Mouse (Mus musculus) 3T3-L1 (cell line): Measurements from ENCODE around the gene Cltb.

Experiments
- DNase-seq: peaks from one replicate; pipeline ENCODE4 v3.0.0-alpha.2; 2015; ENCODE audit warnings: low read depth, low spot score

Gene Cltb

DNA sequence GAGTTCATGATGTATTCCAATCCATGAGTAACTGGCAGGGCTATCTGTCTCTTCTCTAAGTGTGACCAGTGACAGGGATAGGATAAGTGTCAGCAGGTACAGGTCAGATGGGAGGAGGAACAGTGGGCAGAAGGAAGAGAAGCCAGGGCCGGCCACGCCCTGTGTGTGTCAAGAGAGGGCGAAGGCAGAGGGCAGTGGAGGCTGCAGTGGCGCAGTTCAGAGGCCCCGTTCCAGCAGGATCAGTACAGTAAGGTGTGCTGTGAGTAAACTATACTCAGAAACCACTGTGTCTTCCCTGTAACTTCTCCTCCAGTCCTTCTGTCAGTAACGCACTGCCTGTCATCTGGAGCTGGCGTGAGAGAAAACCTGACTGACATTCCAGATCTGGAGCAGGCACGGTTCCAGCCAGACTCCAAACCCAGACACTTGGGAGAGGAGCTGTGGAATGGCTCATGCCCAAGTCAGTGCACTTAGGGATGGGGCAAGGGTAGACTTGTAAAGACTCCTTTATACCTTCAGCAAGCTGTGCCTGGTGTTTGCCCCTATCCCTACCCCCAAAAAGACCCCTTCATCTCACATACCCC lies 14.9 kb downstream of the Cltb start:
- DNase-seq = peak; percentile 34

DNA sequence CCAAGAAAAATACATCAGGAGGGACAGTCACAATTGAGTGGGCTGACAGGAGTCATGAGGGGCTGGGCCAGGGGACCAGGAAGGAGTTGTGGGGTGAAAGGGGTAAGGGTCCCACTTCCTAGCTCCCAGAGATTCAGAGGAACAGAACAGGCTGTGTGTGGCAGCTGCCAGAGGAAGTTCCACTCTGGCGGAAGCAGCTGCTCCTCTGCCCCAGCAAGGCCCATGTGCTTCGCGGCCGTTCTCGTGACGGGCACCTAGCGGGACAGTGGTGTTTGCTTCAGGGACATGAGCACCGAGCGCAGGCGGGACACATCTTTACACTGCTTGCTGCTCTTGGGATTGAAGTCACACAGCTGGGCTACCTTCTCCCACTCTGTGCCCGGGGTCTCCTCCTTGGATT lies 17.5 kb downstream of the Cltb start:
- DNase-seq = no peak

DNA sequence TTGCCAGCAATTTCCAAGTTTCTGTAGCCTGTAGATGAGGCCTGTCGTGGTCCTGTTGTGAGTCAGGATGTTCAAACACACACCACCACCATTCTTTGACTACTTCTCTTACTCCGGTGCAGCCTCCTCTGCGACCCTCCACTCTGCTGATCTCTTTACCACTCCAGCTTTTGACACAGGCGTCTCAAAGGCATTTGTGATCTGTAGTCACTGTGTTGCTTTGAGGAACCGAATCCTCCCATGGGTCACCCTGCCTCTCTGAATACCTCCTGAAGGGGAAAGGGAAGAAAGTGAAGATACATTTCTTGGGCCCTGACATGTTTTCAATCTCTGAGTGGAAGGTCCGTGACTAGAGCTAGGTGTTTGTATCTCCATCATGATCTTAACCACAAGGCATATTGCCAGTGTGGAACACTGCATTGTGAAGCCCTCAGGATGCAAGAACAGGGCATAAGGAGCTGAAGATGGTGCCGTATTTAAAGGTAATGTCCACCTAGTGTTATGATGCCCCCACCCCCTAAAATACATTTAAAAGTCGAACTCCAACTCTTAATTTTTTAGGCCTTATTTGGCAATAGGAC lies 19.3 kb downstream of the Cltb start:
- DNase-seq = no peak

DNA sequence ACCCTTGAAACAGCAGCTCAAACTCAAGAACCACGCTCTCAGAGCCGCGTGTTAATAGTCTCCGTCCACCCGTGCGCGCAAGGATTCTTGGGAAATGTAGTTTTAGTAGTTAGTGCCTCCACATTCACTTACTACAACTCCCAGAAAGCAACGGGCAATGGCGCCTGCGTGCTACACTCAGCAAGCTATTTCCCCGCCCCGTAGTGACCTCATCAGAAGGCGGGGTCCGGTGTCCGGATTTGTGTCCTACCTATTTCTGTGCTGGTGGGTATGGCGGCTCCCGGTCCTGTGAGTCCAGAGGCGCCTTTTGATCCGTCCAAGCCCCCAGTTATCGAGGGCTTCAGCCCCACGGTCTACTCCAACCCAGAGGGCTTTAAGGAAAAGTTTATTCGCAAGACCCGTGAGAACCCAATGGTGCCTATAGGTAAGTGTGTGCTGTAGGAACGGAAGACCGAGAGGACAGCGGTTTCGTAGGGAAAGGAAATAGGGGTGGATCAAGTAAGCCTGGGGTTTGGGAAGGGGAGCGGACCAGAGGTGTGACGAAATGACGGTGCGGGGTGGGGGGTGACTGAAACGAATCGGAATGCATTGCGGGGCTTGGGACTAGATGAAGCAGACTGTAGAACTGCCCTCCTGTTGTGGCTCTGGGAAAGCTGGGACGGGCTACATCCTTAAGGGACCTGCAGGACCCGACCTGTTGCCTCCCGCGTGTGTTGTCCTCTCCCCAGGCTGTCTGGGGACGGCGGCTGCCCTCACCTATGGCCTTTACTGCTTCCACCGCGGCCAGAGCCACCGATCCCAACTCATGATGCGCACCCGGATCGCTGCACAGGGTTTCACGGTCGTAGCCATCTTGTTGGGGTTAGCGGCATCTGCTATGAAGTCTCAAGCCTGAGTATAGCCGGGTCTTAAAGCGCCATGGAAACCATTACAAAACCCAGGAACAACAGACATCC lies 20.9 kb downstream of the Cltb start, which contains the start of the genes Nop16 and Higd2a:
TSS of gene Nop16 (minus strand) at position 95 of the 956 bp plus-strand sequence.
TSS of gene Higd2a (plus strand) at position 212 of the 956 bp plus-strand sequence.
- DNase-seq = peak; percentile 99

DNA sequence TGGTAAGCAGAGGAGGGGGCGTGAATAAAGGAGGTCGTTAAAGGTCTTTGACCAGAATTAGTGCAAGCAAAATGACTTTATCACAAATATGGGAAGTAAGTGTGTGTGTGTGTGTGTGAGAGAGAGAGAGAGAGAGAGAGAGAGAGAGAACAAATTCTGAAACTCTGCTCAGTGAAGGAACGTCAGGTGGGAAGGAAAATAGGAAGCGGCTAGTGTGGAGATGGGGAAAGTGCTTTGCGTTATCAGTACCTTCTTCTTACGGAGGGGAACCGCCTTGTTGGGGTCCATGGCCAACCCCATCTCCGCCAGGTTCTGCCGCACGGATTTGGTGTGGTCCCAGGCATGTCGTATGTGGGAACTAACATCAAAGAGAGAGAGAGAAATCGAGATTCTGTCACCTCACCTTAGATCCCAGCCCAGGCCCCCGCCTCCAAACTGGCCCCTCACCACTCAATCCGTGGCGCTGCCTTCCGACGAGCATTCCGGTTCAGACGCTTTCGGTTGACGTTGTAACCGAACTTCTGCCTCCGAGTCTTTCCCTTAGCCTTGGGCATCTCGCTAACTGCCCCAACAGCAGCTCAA lies 21.6 kb downstream of the Cltb start:
- no peak for DNase-seq

DNA sequence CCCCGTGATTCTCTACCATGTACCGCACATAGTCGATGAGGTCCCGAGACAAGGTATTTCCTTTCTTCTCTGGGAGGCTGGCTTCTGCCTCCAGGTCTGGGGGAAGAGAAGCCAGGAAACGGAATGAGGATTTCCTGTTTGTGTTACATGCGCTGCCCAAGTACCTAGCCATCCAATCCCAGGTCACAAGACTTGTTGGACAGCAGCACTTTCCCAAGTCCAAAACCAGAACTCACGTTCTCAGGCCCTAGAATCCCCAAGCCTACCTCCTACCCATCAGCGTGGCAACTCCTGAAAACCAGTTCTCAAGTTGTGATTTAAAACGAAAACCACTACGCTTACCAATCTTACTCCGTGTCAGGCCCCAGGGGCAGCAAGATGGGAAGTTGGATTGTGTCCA lies 25.3 kb downstream of the Cltb start:
- DNase-seq = no peak

DNA sequence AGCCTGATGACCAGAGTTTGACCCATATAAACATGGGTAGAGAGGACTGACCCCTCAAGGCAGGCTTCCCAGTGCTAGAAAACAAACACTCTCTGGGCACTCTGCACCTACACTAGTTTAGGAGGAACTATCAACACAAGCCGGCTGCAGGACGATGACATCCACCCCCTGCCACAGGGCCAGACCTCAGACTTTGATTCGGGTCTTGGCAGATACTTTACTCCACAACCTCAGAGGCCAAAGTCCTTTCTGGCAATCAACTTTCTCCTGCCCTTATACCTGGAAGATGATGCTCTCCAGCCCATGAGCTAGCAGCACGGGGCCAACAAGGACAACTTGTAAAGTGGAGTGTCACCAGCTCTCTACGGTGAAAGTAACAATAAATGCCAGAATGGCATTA lies 28.3 kb downstream of the Cltb start:
- no peak for DNase-seq

DNA sequence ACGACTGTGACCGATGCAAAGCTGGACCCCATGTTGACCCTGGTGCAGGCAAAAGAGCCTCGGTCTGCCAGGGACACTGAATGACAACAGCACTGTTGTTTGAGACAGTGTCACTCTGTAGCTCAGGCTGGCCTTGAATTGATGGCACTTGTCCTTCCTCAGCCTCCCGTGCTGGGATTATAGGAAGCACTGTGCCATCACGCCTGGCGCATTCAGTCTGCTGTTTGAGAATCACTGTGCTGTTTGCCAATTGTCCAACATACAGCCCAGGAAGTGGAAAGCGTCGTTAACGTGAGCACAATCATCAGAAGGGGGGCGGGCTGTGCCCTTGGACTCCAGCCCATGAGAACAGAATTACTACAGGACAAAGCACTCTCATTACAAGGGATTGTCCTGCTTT lies 29.0 kb downstream of the Cltb start:
- DNase-seq = no peak

DNA sequence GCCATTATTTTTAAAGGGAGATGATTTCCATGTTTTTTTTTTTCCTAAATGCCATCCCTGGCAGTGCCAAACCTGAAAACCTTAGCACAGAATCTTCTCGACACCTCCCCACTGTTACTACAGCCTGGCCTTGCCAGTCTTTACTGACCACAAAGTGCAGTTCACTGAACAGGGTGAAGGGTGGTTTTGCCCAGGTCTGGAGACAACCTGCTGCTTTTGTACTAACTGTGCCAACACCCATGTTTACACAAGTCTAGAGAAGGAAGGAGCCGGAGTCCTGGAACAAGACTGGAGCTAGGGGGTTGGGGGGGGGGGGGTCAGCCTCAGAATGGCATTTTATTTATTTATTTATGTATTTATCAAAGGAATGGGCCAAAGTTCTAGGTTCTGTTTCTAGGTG lies 29.8 kb downstream of the Cltb start:
- no peak for DNase-seq

DNA sequence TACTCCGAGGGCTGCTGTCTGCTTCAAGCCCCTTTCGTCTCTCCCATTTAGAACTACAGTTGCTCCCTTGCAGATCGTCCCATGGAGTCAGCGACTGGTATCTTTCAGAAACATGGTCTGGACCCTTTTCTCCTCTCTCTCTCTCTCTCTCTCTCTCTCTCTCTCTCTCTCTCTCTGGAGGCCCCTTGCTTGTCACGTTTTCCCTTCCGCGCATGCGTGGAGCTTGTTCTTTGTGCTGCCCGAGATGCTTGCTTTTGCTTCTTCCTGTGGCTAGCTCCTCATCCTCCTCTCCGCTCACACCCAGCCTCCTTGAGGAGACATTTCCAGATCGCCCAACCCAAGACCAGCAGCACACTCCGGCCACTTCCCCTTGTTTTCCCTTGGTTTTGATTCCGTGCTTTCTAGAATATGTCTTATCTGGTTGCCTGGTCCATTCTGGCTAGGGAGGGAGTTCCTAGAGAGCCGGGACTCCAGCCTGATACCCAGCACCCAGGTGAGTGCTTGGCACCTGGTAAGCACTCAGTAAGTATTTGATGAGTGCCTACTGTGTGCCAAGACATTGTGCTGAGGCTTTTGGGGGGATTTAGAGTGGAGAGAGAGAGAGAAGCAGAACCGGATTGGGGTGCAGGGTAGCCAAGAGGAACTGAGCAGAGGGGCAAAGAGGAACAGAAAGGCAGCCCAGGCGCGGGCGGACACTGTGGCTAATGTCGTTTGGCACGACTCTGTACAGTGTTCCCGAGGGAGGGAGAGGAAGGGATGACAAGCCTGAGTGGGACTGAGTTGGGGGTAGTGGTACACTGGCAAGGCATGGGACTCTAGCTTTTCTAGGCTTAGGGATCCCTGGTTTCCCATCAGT lies 33.3 kb downstream of the Cltb start:
- no peak for DNase-seq

DNA sequence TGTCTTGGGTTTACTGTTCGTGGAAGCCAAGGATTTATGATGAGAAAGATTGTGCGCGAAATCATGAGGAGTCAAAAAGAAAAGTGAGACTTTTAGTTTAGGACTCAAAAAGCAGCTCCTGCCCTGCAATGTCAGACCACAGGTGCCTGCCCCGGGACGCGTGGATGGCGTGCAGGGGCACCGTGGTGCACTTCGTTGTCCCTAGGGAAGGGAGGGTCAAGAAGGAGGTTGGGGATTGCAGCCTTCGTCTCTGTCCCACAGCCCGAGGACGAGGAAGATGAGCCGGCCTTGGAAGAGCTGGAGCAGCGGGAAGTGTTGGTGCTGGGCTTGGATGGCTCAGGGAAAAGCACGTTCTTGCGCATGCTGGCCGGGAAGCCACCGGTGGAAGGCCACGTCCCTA lies 35.7 kb downstream of the Cltb start:
- DNase-seq = no peak

DNA sequence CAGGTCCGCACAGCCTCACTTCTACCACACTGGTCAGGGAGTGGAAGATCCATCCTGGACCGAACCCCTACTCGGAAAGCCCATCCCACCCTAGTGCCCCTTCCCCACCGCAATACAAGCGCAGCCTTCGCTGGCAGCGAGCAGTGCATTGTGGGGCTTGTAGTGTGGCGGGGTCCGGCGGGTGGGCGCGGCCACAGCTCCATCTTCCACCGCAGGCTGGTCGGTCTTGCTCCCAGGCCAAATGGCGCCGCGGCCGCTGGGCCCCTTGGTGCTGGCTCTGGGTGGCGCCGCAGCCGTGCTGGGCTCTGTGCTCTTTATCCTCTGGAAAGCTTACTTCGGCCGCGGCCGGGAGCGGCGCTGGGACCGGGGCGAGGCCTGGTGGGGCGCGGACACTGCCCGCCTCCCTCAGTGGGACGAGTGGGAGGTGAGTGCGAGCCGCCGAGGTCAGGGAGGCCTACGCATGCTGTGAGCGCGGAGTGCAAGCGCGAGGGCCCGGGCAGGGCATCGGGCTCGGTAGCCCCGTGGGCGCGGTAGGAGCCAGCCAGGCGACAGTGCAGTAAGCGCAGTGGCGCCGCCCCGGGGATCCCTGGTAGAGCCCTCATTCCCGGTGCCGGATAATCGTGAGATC lies 36.2 kb downstream of the Cltb start, which contains the start of gene Arl10:
TSS of gene Arl10 (plus strand) at position 162 of the 628 bp plus-strand sequence.
- DNase-seq = peak; percentile 59

DNA sequence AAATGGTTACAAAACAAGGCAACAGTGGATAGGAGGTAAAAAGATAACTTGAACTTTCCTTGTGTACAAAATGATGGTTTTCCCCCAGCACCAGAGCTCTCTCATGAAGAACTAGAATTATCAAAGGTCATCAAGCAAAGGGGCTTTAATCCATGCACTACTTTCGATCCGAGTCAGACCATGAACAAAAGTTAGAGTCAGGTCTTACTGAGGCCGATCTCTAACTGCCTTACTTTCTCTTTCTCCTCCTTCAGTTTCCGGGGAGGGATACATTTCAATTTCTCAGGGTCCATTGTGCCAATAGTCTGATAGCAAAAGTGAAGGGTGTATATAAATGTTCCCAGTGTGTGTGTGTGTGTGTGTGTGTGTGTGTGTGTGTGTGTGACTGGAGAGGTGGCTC lies 38.5 kb downstream of the Cltb start:
- DNase-seq = no peak

DNA sequence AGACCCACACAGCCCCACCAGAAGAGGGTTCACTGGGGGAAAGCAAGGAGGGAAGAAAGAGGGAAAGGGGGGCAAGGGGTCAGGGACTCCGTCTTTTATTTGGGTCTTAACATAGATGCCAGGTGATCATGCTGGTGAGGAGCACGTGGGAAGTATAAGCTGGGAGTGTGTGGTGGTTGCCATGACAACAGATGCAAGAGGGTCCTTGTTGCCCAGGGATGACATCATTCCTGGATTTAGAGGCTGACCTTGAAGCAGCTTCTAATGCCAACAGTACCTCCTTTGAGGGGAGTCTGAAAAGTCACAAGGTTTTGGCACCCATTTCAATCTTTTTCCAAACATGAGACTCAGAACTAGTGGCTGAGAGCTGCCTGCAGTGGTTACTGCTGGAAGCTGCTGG lies 39.5 kb downstream of the Cltb start:
- DNase-seq = no peak

DNA sequence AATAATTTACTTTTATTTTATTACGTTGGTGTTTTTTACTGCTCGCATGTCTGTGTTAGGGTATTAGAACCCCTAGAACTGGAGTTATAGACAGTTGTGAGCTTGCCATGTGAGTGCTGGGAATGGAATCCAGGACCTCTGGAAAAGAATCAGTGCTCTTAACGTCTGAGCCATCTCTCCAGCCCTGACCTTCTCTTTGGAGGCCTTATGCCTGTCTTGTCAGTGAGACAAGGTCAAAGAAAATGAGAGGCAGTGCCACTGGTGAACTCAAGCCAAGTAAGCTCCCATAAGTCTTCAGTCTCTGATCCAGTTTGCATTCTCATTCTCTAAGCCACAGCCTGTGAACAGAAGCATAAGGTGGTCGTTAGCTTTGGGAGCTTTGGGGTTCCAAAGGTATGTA lies 40.4 kb downstream of the Cltb start:
- no peak for DNase-seq

DNA sequence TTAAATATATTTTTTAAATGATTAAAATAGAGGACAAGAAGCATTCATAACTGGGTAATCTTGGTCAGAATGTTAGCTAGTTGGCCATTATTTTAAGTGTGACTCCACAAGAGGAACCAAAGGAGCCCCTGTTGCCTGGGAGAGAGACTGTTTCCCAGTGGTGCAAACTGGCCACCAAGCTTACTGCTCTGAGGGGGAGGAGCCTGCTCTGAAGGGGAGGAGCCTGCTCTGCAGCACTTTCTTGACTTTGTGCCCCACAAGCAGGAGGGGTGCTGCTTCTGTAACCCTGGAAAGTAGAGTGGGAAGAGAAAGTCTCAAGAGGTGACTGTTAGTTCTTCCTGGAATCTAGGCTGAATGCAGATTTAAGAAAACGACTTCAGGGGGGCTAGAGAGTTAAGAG lies 41.9 kb downstream of the Cltb start:
- peak; percentile 8 for DNase-seq

DNA sequence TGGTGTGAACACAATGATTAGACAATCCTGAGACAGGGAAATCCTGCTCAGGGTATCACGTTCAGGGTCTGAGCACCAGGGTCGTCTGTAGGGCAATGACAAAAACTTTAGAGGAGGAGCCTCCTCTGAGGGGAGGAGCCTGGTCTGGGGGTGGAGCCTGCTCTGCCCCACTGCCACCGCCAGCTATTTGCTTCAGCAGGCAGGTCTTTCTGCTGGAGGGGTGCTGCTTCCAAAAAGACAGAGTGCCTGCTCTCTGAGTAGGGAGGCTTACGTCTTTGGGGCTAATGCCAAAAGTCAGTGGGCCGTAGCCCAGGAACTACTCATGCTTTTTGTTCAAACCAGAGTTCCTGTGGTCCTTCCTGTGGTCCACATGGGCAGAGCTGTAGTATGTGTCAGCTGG lies 42.8 kb downstream of the Cltb start:
- no peak for DNase-seq

DNA sequence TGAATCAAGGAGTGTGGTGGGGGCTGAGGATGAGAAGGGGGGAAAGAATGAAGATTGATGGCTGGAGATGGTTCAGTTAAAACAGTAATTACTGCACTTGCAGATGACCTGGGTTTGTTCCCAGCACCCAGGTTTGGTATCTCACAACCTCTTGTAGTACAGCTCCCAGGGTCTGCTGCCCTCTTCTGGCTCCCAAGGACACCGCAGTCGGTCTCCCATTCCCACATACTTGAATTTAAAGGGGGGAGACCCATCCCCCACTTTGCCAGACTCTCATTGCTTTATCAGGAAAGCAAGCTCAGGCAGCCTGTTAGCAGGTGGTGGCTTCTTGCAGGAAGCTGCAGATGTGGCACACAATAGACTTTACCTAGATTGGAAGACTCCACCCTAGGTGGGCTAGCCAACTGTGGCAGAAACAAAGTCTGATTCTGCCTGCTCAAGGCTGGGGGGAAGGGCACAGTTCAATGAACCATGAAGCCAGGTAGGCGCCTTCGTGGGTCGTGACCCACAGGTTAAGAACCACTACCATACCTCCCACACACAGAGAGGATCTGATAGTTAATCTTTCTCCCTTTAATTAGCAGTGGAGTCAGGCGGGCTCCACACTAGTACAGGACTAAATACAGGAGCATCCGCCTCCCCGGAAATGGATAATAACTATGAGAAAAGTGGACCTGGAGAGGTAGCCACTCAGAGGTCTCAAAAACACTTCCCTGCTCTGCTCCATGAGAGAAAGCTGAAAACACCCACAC lies 45.4 kb downstream of the Cltb start:
- DNase-seq = peak; percentile 61

DNA sequence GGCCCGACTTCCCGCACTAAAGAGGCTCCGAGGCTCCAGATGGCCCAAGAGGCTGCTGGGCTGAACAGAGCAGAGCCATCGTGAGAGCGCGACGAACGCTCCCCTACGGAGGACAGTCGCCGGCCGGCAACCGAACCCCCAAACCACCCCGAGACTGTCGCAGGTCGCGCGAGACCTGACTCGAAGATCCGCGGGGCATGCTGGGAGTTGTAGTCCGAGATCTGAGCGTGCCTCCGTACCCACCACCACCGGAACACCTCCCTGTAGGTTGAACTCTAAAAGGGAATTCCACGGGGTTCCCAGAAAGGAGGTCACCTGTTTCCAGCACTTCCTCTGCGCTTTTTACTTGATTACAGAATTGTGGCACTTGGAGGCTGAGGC lies 46.0 kb downstream of the Cltb start, which contains the start of gene 4833439L19Rik:
TSS of gene 4833439L19Rik (minus strand) at position 235 of the 381 bp plus-strand sequence.
- DNase-seq = peak; percentile 90
